Mouse (Mus musculus): ENCODE results near the gene Klhl8. TPM values are rescaled to one million over a fixed set of nuclear protein-coding genes. Genes with fewer than 3 reads are reported as not detected.

The Klhl8 gene
- polyA plus RNA-seq (2015; fragmentation: Nextera tagmentation; extraction: Ambion mirVana) = 33.7 and 33.9 TPM in 2 replicates

GRCm38 (mm10) chr5:103910748-103911409, at the start of gene Klhl8:
Klhl8 (minus strand) TSS chr5:103911259.

Other genes with a start within 250 kb of the Klhl8 start
- 1.4 and 1.6 TPM in 2 replicates for gene Aff1, start 218.9 kb downstream of the Klhl8 start, polyA plus RNA-seq (2015; fragmentation: Nextera tagmentation; extraction: Ambion mirVana)
- gene Hsd17b13, start 66.2 kb upstream of the Klhl8 start, polyA plus RNA-seq (2015; fragmentation: Nextera tagmentation; extraction: Ambion mirVana) = 0.28 TPM in 1 of 2 replicates, not detected in the other
- gene Hsd17b11, start 110.7 kb upstream of the Klhl8 start, polyA plus RNA-seq (2015; fragmentation: Nextera tagmentation; extraction: Ambion mirVana) = 6.1 and 7.9 TPM in 2 replicates
- gene Nudt9, start 135.0 kb upstream of the Klhl8 start, polyA plus RNA-seq (2015; fragmentation: Nextera tagmentation; extraction: Ambion mirVana) = 99.0 and 100 TPM in 2 replicates
- 0.66 TPM in 1 of 2 replicates, not detected in the other for gene Gm17660, start 166.3 kb upstream of the Klhl8 start, polyA plus RNA-seq (2015; fragmentation: Nextera tagmentation; extraction: Ambion mirVana)
- 1,210 and 1,268 TPM in 2 replicates for gene Sparcl1, start 202.5 kb upstream of the Klhl8 start, polyA plus RNA-seq (2015; fragmentation: Nextera tagmentation; extraction: Ambion mirVana)

All from neural tube, postnatal 0 days (tissue).